Mouse (Mus musculus) adrenal gland, postnatal 10 days (tissue): ENCODE data around the gene Gm28038. TPM values are rescaled to one million over a fixed set of nuclear protein-coding genes. Genes with fewer than 3 reads are reported as not detected.

Experiments
- DNase-seq: peaks from one replicate; pipeline ENCODE4 v3.0.0; 2021; ENCODE audit warnings: mixed read lengths
- long read RNA-seq, 2 experiments: library from polyadenylated mRNA; stranded (forward); transcript quantifications; one replicate each; pipeline ENCODE4 v2.0.0; 2021
- total RNA-seq, 2 experiments: library from RNA; stranded (reverse); gene quantifications; 2 replicates each; pipeline ENCODE4 v1.2.3; 2021

Gene Gm28038
- not detected for total RNA-seq
- long read RNA-seq, experiment 1: 0 reads
- long read RNA-seq, experiment 2: 0 reads

DNA sequence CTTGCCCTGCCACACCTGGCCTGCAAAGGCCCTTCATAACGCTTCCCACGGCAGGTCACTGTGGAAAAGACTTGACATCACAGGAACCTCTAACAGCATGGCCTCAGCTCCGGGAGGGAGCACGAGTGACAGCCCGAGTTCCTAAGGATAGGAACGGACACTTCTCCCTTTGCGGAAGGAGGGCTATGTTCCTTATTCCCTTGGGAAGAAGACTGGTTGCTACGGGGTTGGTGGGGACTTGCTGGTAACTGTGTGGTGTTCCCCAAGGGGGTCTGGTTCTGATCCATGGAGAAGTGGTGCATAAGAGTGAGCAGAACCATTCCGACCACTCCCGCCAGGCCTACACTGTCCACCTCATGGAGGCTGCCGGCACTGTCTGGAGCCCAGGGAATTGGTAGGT is at the start of gene Gm28038:
TSS of gene Gm28038 (plus strand) at position 301 of the 400 bp plus-strand sequence.
- DNase-seq: no peak

DNA sequence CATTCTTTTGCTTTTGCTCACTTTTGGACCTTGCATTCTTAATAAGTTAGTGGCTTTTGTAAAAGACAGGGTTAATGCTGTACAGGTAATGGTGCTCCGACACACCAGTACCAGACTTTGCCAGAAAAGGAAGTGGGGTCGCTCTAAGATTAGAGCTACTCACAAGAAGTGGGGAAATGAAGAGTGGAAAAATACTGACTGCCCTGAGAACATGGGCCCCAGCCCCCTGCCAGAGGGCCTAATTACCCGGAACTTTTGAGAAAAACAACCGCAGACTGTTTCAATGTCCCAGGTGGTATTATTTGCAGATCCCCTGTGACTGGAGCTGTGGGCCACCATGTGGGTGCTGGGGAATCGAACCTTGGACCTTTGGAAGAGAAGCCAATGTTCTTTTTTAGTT is 45.2 kb upstream of the Gm28038 start:
- no peak for DNase-seq

DNA sequence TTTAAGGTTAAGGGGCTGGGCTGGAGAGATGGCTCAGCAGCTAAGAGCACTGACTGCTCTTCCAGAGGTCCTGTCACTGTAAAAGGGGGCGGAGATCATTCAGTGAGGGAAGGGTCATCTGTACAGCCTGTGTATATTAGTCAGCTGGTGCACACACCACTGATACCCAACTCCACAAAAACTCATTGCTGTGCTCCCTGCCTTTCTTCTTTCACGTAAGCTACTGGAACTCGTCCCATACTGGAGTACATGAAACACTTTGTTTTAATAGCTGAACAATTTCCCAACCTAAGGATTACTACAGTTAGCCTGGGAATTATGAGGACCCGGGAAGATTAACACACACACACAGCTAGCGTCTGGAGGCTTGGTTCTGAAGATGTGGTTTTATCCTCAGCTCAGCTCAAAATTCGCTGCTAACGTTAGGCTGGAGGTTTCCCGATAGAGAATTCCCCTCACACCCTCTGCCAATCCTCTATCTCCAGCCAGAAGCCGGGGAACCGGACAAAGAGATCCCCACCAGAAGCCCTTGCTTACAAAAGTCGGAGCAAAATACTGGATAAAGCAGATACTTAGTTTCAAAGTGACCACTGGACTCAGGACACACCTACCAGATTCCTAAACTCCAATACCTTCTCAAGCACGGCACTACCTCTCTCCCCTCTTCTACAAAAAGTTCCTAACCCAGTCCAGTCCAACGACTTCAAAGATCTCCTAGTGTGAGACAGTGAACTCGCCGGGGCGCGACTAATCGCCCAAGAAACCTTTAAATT is 44.2 kb upstream of the Gm28038 start:
- no peak for DNase-seq

GRCm38 (mm10) chr2:30237199-30237880 is 43.5 kb upstream of the Gm28038 start, which contains the start of gene Lrrc8a:
Gene Lrrc8a (plus strand): TSS chr2:30237715.
- peak; percentile 100 for DNase-seq

DNA sequence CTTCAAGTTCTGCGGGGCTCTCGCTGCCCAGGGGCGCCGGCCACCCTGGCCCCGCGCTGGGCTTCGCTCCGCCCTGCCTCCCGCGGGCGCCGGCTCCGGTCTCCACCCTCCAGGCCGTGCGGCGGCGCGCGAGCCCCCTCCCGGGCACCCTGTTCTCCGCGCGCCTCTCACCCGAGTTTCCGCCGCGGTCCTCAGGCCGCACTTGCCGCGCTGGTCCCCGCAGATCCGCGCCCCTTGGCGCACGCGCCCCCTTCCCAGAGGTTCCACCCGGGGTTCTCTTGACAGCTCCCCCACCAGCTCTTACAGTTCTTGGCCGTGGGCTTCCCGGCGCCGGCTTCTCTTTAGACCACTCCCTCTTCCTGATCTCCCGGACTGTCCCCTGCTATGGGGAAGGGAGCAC is 43.0 kb upstream of the Gm28038 start:
- peak; percentile 82 for DNase-seq

GRCm38 (mm10) chr2:30238906-30239465 is 41.9 kb upstream of the Gm28038 start:
- no peak for DNase-seq

DNA sequence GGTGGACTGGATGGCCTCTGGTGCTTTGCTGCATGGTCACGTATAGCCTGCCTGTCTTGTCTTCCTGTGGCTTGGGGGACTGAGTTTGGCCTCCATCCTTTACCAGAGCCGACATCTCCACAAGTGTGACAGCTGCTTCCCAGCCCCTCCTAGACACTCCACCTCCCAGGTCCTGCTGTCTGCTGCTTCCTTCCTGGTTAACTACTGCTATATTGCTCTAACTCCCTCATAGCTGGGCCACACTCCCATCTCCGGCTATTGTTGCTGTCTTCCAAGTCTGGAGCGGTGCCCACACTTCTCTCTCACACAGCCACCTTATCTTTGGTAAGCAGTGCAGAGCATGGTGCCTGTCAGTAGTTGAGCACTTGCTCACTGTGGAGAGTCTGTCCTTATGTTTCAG is 41.1 kb upstream of the Gm28038 start:
- peak; percentile 54 for DNase-seq

DNA sequence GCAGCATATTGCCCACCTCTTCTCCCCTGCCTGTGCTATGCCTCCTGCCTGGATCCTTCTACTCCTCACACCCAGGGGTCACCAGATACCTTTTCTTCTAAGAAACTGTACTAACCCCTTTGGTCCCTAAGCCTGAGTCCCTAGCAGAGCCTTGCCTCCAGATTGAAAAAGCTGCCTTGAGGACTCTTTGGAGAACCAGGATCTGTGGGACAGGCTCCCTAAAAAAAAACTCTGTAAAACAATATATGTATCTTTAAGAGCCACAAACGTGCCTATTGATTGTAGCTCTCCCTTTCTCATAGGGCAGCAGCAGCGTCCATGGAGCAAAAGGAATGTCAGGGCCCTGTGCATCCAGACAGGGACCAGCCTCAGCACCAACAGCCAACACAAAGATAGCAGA is 40.6 kb upstream of the Gm28038 start, which contains the start of gene Gm28035:
TSS of gene Gm28035 (plus strand) at position 301 of the 400 bp plus-strand sequence.
- no peak for DNase-seq

DNA sequence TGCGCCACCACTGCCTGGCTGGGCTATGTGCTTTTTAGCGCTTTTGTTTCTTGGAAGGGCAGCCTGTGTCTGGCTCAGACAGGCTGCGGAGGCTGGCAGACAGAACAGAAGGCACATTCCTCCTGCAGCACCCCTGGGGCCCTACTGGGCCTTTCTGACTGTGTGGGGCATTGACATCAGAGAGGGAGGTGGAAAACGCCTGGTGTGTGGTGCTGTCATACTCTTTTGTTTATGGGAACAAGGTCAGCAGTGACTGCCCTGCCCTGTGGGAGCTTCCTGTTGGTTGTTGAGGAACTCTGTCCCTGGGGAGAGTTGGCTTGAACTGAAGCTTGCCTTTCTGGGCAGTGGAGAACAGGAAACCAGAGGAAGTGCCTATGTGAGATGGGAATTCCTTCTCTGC is 38.3 kb upstream of the Gm28038 start:
- peak; percentile 83 for DNase-seq

DNA sequence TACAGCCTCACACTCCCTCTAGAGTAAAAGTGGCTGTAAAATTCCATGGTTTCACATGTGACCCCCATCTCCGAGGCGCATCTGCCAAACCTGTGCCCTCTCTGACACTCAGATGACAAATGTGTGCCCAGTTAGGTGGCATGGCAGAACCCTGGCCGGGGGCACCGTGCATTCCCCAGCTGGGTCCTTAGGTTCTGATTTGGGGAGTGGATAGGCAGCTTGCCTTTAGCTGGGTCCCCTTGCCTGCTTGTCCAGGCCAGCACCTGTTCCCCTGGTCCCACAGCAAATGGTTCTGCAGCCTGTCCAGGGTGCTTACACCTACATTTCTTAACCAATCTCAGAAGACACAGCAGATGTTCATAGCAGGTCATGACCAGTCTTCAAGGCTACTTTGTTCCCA is 37.5 kb upstream of the Gm28038 start:
- DNase-seq: no peak

- no peak for DNase-seq
Observed at GRCm38 (mm10) chr2:30244595-30245178, 36.2 kb upstream of the Gm28038 start.

DNA sequence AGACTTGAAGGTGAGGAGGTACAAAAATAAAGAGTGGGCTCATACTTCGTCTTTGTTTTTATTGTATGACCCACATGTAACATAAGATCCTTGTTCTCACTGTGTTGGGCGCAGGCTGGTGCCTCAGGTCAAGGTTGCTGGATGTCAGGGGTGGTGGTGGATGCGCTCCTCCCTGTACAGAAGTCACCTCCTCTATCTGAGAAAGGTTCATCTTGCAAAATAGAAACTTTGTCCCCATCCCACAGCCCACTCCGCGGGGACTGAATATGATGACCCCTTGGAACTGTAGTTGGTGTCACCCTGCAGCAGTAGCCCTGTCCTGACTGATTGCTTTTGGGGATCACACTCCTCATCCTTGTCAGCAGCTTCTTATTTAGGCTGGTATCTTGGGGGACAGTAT is 33.8 kb upstream of the Gm28038 start:
- no peak for DNase-seq

DNA sequence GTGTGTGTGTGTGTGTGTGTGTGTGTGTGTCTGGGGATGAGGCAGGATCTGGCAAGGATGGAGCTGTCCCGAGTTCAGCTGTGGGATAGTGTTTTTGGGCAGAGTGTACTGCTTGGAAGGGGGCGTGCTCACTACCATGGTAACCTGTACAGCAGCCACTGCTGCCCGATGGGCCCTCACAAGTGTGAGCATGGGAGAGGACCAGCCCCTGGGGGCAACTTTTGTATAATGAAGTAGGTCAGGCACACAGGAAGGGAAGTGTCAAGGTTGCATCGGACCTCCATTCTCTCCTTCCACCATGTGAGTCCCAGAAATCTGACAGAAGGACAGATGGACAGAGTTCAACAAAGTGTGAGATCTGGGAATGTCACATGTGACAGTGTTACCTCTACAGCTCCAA is 33.2 kb upstream of the Gm28038 start:
- no peak for DNase-seq

DNA sequence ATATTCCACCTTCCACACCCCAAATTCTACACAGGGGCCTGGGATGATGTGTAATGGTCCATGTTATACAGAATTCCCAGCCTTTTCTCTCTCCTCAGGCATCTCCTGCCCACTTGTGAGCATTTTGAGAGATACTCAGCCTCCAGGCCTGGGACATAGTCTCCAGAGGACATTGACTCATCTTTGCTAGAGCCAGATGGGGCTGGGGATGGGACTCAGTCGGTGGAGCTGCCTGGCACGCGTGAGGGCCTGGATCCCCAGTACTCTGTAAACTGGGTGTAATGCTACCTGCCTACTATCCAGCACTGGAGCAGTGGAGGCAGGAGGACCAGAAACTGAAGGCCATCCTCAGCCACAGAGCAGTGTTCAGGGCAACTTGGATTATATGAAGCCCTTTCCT is 31.7 kb upstream of the Gm28038 start:
- no peak for DNase-seq

GRCm38 (mm10) chr2:30250166-30251128 is 30.4 kb upstream of the Gm28038 start:
- DNase-seq: no peak

DNA sequence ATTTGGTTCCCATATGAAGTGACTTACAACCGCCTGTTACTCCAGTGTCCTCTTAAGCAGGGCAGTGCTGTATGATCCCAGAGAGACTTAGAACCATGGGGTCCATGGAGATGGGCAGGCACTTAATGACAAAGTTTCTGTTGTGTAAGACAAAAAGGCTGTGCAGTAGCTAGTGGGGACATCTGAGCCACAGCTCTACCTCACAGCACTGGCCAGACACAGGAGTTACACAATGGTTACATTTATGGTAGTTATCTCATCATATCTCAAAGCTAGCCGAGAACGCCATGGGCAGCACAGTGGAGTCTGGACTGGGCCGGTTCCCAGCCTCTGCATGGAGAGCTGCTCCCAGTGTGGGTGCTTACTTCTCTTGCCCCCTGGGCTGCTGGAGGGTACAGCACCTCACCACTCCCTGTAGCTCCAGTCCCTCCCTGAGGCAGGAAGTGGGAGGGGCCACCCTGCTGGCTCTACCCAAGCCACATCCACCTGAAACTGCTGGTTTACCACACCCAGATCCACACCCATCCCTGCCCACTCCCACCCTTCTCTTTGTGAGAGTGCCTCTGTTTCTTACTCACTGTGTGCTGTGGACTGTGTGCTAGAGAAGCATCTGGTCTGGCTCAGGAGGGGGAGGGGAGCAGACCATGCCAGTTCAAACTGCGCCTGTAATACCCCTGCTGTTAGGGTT is 29.3 kb upstream of the Gm28038 start:
- no peak for DNase-seq

GRCm38 (mm10) chr2:30252521-30252920 is 28.3 kb upstream of the Gm28038 start:
- DNase-seq: peak; percentile 53

DNA sequence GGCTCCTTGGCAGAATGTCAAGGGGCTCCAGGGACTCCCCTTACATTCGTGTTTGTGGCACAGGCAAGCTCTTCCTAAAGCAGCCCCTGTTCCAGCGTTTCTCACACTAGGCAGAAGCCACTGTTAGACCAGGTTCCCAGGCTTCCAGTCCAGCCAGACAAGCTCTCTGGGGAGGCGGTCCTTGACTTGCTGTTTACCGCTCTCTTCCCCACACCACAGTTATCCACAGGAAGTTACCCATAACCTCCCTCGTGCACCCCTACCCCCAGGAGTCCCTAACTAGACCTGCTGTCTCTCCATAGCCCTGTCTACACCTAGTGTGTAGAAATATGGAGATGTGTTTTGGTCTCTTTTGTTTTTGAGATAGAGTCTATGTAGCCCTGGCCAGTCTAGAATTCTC is 27.0 kb upstream of the Gm28038 start:
- DNase-seq: no peak

- no peak for DNase-seq
Observed at GRCm38 (mm10) chr2:30255631-30256395, 25.0 kb upstream of the Gm28038 start.
